Mouse (Mus musculus): ENCODE measurements around the gene Trpd52l3.

Gene Trpd52l3

DNA sequence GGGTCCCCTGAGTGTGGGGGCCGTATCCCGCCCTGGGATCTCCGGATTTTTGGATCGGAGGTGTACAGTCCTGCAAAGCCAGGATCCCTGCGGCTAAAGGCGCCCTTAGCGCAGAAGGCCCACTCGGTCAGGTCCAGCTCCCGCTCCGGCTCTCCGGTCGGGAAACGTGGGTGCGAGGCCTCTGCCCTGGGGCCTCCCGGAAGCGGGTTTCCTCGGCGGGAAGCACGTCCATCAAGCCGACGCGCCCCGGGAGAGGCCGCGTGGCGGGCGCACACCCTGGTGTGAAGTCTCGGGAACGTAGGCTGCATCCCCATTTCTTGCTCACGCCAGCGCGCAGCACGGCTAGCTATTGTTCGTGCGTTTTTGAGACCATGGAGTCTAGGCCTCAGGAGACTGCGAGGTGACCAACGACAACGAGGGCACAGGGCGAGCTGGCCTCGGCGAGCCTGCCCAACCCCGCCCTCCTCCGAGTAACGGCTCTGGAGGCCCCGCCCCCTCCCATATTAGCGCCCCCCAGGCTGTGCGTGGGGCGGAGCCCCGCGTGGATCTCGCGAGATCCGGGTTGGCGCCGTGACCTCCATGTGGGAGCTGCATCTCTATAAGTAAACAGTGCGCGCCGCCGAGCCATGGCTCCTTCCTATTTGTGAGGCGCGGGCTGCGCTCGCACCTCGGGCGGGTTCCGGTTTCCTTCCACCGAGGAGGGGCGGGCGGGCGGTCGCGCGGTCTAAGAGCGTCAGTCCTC lies 26.5 kb downstream of the Trpd52l3 start, which contains the start of gene Uhrf2:
Gene Uhrf2 (plus strand): TSS at position 620 of the 742 bp plus-strand sequence.
- DNase-seq, result peak; percentile 96

DNA sequence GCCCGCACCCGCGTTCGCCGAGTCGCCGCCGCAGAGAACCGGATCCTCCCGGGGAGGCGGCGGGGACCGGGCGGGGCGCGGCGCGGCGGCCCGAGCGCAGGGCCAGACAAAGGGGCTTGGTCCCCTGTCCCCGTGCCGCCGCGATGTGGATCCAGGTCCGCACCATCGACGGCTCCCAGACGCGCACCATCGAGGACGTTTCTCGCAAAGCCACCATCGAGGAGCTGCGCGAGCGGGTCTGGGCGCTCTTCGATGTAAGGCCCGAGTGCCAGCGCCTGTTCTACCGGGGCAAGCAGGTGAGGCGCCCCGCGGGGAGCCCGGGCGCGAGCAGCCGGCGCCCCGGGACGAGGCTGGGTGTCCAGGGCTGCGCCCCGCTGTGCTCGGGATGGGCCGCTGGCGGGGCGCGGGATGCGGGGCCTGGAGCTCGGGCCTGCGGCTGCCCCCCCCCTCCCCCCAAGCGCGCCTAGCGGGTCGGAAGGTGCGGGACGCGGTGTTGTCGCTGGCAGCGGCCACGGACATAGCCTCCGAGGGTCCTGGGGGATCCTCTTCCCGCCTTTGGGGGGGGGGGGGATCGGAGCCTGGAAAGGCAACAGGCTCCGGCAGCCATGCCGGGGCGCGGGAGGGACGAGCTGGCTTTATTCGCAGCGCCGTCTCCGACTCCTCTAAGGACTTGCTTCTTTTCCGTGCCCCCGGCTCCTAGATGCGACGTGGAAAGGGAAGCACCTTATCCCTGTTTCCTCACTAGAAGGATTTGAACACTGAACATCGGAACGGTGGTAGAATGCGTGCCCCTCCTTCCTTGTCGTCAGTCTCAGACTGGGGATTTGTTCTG lies 27.3 kb downstream of the Trpd52l3 start:
- DNase-seq, result peak; percentile 15

DNA sequence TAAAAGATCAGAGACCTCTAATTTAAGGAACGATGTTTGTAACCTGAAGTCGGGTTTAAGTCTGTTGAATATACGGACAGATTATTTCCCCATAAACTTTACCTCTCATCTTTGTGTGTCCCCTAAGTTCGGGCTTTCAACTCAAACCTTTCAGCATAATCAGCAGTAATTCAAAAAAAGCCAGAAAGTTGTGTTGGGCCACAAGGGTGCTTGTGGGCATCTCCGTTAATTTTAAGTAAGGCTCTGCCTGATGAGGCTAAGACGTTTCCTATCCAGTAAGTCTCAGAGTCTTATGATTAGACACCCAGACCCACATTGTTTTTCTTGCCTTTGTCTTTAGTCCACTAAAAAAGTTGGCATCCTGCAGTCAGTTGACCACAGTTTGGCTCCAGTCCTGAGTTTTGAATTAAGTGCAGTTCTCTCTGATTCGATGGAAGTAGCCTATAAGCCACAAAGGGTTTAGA lies 27.9 kb downstream of the Trpd52l3 start:
- peak; percentile 6 for DNase-seq

DNA sequence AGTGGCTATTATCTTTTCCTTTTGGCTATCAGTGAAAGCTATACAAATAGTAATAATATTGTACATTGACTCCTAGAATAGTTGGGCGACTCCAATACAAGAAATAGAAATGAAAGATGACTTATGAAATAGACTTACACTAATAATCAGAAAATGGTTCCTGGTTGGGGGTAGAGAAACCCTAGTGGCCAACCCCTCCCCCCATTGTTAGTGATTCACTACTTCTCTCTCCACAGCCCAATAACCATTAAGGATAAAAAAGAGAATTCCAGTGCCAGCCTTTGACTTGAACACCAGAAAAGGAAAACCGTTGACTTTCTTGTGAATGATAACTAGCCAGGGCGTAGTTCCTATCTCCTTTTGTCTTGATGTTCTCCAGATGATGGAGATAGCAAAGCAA lies 28.6 kb downstream of the Trpd52l3 start:
- no peak for DNase-seq

DNA sequence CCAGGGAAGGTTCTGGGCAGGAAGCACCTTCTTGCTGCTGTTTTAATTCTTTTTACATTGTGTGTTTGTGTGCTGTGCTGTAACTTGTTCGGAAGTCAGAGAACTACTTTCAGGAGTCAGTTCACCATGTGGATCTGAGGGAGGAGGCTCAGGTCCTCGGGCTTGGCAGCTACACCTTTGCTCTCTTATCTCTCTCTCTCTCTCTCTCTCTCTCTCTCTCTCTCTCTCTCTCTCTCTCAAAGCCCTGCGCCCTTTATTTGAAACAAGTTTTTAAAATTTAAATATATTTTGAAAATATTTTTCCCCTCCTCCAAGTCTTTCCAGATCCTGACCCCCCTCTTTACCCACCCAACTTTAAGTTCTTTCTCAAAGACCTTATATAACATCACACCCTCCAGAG lies 31.8 kb downstream of the Trpd52l3 start:
- DNase-seq, result no peak

DNA sequence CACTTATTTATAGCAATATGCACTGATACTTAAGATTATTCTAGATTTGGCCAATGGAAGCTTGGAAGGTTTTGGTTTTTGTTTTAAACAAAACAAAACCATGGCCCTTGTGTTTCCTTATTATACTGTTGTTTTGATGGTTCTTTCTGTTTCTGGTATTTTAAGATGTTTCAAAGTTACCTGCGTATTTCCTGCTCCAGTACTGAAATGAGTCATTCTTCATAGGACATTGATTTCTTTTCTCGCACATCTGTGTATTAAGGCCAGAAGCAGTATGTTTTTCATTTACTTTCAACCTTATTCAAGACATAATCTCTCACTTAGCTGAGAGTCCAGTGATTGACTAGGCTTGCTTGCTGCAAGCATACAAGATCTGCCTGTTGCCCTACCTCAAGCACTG lies 40.1 kb downstream of the Trpd52l3 start:
- DNase-seq, result no peak

DNA sequence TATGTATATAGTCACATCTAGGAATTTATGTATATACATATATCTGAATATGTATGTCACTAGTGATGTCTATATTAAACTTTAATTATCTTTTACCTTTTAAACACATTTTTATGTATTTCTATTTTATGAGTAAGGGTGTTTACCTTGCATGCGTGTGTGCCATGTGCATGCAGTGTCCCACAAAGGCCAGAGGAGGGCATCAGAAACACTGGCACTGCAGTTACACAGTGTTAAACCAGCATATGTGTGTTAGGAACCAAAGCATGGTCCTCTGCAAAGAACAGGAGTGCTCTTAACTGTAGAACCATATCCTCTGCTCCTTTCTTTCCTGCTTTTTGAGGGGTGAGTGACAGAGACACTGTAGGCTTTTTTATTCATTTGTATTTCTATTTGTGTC lies 41.0 kb downstream of the Trpd52l3 start:
- no peak for DNase-seq

DNA sequence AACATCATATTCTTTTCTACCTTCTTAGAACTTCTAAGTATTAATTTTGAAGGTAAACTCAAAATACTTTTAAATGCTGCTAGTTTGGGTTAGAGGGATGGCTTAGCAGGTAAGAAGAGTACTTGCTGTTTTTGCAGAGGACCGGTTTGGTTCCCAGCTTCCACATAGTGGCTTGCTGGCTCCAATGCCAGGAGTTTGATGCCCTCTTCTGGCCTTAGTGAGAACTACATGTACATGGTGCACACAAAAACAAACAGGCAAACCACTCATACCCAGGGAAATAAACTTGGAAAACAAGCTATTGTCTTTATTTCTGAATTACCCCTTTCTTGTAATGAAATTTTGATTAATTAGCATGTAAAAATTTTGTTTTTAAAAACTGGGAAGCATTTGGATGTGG lies 42.3 kb downstream of the Trpd52l3 start:
- DNase-seq, result no peak

DNA sequence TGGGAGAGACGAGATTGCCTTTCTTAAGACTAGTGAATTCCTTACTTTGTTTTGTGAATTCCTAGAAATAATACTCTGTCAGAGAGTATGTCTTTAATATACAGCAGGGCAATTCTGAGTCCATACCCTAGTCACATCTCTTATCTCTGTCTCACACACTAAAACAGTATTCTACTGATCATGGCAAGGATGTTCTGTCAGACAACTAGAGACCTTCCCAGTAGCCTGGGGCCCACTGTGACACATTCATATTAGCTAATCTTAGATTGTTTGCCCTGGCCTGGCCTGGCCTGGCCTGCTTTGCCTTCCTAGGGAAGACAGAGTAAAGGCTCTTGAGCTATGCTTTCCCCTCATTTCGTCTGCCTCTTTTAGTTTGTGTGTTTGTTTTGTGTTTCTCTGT lies 47.0 kb downstream of the Trpd52l3 start:
- DNase-seq, result no peak

DNA sequence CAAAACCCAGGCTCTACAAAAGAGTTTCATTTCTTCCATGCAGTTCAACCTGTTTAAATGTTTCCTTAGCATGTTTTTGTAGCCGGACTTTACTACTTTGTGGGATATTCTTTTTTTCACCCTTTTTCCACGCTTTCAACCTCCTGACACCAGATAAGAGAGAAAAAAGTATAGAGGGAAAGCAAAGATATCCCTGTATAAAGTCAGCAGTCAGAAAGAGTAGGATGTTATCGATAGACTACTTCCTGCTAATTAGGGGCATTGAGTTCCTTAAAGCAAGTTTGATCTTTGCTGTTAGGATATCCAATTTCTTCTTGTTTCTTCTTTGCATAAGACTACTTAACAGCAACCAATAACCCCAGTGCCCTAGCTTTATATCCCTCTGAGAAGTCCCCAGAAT lies 47.9 kb downstream of the Trpd52l3 start:
- DNase-seq, result no peak

DNA sequence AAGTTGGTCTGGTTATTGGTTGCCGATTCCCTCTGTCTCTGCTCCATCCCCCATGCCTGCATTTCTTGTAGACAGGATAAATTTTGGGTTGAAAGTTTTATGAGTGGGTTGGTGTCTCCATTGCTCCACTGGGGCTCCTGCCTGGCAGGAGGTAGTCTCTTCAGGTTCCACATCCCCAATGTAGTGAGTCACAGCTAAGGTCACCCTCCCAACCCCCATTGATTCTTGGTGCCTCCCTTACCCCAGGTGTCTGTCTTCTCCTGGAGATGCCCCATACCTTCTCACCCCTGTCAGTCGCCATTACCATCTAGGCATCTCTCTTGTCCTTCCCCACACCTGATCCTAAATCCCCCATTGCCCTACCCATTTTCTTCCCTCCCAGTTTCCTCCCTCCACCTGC lies 50.6 kb downstream of the Trpd52l3 start:
- DNase-seq, result no peak
